Mouse (Mus musculus) induced T-regulatory cell, adult 2 months (primary cell): Measurements from ENCODE around the gene Mterf1b.
A peak's percentile ranks its signal among the peaks of the same experiment; 100 is the strongest.
"Not testable (repeated sequence)": the region's sequence is repeated elsewhere in the genome, so short reads cannot be mapped to it uniquely, and the experiment has no call there.

Experiments used
- DNase-seq: peaks from one replicate; pipeline ENCODE4 v3.0.0-alpha.2; 2012; ENCODE audit warnings: low read depth

Mterf1b gene

GRCm38 (mm10) chr5:4191671-4192480 lies at the start of gene Mterf1b:
TSS of gene Mterf1b (plus strand) at chr5:4192367.
- peak; percentile 58 for DNase-seq

DNA sequence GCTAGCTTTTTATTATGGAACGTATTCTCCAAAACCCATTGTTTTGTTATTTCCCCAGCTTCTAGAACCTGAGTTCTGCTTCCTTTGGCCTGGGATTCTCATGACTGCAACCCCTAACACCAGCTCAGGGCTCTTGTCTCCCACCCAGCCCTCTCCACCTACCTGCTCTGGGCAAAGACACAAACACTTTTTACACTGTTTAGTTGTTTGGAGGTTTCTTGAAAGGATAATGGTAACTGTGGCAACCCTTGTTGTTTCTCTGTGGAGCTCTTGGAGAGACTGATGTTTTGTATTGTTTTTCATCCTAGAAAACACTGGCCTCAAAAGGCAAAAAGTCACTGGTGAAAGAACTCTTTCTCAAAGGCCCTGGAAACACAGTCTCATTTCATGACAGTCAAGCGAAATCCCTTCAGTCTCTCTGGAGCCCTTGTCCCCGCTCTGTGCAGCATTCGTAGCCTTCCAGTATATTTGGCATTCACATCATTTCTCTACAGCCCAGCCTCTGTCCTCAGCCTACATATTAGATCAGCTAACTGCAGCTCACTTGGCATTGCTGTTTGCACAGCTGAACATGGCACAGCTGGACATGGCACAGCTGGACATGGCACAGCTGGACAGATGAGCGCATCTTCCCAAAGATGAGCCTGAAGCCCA lies 32.6 kb upstream of the Mterf1b start:
- DNase-seq: not testable (repeated sequence)

GRCm38 (mm10) chr5:4161554-4161953 lies 30.6 kb upstream of the Mterf1b start:
- no peak for DNase-seq

GRCm38 (mm10) chr5:4162461-4162860 lies 29.7 kb upstream of the Mterf1b start:
- no peak for DNase-seq

- not testable (repeated sequence) for DNase-seq
Measured at GRCm38 (mm10) chr5:4167813-4168529, 24.2 kb upstream of the Mterf1b start.

DNA sequence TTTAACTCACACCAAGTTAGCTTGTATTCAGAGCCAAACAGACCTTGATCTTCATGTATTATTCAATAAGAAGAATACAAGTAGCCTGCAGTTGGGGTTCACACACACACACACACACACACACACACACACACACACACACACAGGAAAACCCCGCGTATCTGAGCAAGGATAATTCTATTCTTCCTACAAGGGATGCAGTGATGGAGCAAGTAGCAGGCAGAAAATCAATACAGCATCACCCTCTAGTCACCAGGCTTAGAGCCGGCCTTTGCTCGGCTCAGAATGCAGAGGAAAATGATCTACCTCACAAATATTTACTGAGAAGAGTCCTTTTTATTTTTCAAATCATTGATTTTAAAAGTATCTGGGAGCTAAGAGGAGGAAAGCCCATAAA lies 23.6 kb upstream of the Mterf1b start:
- not testable (repeated sequence) for DNase-seq

- DNase-seq: peak; percentile 27
Measured at GRCm38 (mm10) chr5:4176421-4176820, 15.7 kb upstream of the Mterf1b start.

- no peak for DNase-seq
Measured at GRCm38 (mm10) chr5:4179364-4179763, 12.8 kb upstream of the Mterf1b start.

GRCm38 (mm10) chr5:4186815-4187214 lies 5.4 kb upstream of the Mterf1b start:
- no peak for DNase-seq

GRCm38 (mm10) chr5:4192481-4193246 lies 497 bp downstream of the Mterf1b start:
- peak; percentile 52 for DNase-seq

DNA sequence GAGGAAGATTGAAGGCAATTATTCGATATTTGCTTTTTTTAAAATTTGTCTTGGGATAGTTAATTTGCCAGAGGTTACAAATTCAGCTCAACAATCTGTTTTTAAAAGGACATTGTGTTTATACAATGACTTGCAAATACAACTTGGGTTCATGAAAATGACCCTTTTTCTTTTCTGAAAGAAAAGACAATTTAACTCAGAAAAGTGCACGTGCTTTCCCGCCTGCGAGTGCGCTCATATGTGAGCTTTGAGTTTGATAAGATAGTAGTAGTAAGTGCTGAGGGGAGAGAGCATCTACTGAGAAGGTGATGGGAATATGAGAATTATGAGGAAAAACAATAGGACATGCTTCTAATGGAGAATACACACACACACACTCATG lies 1.1 kb downstream of the Mterf1b start:
- peak; percentile 16 for DNase-seq

GRCm38 (mm10) chr5:4194166-4194565 lies 2.0 kb downstream of the Mterf1b start:
- DNase-seq: no peak

DNA sequence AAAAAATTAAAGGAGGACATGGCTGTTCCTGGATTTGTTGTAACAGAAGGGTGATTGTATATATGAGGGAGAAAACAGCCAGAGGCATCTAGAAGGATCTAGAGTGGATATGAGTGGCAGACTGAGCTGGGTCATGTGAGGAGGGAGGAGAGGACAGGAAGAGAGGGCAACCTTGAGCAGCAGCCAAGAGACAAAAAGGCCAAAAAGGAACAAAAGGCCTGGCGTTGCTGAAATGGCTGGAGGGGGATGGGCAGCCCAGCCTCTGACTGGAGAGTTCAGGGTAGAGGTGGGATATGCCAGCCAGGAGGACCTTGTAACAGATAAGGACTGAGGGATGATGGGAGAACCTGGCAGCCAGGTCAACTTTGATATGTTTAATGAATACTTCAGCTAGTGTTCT lies 2.9 kb downstream of the Mterf1b start:
- no peak for DNase-seq

DNA sequence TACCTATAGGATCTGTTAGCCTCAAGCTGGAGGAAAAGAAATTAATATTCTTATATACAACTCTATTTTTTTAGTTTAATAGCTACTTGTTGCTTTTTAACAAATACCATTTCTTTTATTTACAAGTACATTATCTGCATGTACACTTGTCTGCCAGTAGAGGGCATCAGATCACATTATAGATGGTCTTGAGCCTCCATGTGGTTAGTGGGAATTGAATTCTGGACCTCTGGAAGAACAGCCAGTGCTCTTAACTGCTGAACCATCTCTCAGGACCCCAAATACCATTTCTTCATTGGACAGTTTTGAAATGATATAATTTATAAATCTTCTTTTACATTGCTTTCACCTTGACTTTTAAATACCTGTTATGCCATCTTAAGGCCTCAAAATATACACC lies 9.2 kb downstream of the Mterf1b start:
- peak; percentile 29 for DNase-seq

DNA sequence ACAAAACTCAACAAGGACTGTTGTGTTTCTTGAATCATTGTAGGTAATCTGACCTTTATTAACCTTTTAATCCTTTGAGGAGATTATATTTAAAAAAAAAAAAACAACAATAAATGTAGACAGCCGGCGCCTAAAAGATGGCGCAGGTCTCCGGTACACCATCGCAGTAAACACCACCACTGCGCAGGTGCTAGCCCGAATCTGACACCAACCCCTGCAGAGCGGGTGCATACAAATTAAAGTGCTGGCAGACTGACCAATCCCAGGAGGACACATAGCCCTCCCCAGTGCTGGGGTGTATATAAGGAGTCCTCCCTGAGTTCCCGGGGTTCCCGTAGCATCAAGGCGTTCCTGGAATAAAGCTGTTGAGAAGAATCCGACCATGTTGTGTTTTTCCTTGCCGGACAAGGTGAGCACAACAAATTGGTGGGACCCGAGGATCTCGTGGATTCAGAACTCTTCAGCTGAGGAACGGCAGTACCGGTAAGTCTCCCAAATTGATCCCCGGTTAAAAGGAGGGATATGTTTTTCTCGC lies 10.2 kb downstream of the Mterf1b start:
- DNase-seq: not testable (repeated sequence)

DNA sequence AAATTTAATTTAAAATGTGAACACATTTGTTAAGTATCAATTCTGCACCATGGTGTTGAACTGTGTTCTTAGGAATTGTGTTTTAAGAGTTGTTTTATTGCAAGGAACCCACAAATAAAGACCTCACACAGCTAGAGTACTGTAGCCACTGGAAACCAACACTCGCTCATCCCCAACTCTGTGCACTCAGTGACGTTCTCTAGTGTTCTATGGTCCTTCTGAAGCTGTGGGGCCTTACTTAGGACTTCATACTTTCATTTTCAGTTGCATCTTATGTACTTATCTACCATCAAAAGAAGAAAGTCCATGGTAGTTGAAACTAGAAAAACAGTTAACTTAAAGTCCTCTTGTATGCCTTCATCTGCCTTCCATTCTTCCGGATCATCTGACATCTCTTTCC lies 17.9 kb downstream of the Mterf1b start:
- DNase-seq: not testable (repeated sequence)

DNA sequence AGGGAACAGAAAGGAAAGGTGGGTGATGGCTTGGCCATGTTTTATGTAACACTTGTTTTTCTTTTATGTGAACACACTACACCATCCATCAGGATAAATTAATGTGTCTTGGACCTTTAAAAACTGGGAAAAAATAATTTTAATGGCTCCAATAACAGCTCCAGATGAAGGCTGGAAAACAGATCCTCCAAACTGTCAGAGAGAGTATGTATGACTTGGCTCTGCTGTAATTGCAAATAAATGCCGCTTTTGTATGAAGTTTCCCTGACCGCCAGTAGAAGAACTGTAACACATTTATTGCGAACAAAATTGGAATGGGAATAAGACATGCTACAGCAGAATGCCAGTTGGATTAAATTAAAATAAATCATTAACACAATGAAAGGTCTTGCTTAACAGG lies 29.1 kb downstream of the Mterf1b start:
- no peak for DNase-seq

GRCm38 (mm10) chr5:4221981-4222623 lies 29.9 kb downstream of the Mterf1b start:
- no peak for DNase-seq

- DNase-seq: no peak
Measured at GRCm38 (mm10) chr5:4232163-4232562, 40.0 kb downstream of the Mterf1b start.

DNA sequence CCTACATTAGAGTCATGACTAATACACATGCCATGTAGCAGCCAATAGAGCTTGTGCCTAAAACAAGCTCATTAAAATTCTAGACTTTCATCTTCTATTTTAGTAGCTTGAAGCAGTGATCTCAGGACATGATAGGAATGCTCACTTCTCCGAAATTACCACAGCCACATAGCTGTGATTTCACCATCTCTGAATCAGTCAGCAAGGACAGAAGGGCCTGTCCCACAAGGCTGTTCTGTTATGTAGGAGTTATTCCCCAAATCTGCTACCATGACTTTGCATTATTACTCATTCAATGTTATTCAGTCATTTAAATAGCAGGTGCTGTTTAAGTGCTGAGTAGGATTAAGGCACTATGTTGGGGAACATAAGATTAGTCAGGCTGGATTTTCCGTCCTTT lies 42.3 kb downstream of the Mterf1b start:
- DNase-seq: no peak

DNA sequence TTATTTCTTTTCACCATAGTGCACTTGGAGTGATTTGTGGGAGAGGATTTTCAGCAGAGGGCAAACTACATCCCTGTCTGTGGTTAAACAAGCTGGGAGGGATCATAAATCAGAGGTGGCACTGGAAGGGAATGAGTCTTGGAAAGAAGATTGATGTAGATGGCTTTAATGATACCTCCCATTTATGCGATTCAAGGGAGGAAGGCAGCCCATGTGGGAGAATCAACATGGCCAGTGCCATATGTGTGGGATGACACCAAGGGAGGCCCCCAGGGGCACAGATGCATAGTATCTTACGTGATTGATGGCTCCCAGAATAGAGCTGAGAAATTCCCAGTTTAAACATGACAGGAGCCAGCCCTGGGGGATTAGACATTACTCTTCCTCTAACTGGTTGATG lies 48.0 kb downstream of the Mterf1b start:
- DNase-seq: no peak
